Mouse (Mus musculus): ENCODE measurements around the gene Baiap2l1.

Gene Baiap2l1

DNA sequence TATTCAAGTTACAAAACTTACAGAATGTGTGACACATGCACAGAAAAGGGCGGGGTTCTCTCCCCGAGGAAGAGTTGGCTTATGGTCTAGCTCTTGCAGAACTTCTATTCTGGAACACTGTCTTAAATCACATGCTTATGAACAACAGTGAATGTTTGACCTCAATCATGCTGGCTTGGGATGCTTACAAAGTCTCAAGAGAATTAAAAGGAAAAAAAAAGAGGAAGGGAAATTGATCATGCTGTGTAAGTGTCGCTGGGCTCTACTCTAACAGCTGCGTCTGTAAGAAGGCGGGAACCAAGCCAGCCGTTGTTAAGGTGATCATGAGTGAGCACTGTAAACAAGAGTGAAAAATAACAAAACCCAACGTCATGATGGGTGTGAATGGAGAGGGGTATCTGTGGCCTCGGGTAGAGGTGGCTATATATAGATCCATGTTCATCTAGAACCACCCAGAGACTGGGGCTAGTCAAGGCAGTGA lies 74.3 kb downstream of the Baiap2l1 start:
- no peak for DNase-seq

DNA sequence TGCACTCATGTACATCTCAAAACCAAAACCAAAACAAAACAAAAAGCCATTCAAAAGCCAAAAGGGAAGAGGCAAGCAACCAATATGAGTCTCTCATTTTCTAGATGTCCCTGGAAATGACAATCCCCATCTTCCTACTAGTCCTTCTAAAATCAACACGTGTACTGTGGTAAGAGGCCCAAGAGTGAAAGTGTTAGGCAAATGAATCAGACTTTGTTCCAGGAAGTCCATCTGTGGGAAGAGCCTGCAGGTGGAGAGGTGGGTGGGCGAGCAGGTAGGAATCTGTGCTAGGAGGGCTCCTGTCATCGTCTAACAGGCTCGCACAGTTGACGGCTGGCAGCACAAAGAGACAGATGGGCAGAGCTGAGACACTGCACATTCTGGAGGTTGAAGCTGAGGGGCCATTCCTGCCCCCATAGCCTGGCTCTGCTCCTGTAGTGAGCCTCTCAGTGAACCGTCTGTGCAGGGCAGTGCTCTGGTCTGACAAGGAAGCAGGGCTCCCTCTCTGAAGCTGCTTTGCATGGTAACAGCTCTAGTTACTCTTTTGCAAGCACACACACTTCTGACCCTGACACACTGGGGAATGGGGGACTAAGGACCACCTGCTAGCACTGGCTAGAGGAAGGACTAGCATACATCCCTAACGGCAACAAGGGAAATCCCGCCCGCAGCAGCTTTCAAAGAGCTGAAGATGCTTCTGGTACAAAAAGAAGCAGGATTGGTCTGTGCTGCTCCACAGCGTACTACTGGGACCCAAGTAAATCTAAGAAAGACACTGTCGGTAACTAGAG lies 75.2 kb downstream of the Baiap2l1 start:
- no peak for DNase-seq

DNA sequence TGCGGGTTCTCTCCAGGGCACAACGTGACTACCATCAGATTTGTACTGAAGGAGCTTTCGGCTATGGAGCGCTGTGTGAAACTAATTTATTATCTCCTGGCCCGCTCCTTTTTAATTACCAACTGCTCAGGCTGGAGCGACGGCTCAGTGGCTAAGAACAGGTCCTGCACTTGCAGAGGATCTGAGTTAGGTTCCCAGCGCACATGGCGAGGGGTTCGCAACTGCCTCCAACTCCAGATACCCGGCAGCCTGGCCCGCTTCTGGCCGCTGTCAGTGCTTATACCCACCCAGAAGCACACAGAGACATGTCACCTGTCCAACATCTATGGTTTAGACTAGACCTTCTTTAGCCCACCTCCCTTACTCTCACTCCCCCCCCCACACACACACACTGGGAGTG lies 78.0 kb downstream of the Baiap2l1 start:
- DNase-seq, result no peak

DNA sequence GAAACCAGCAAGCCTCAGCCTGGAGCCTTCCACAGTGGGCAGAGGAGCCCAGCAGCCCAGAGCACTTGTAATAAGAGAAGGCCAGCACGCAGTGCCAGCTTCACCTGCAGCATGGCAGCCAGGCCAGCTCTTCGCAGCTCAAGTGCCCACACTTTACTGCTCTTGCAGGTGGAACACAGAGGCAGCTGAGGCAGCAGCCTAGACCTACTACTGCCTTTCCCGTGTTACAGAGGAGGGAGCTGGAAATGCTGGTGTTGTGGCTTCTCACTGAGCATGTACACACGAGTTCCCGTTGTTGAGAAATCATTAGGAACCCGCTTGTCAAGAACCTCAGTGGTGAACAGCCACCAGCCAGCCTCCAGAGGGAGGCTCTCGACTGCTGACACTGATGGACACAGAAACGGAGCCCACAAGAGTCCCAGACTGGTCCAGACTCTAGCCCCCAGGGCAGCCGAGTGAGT lies 78.8 kb downstream of the Baiap2l1 start:
- no peak for DNase-seq

DNA sequence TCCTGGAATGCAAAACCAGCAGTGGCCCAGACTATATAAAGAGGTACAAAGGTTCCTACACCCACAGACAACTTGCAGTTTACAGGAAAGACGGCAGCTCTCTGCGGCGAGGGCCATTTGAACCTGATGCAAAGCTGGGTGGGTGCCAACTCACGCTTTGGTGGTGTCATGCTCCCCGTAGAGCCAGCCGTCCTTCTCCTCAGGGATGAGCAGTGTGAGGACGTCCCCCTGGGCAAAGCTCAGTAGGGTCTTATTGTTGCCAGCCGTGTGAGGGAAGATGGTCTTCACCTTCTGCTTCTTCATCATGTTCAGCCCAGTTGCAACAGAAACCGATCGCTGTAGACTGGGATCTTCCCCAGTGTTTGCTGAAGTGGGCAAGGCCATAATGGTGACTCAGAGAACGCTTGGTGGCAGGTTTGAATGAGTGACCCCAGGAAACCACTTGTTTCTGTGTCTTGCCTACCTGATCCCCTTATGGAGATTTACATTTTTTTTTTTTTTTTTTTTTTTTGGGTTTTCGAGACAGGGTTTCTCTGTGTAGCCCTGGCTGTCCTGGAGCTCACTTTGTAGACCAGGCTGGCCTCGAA lies 79.4 kb downstream of the Baiap2l1 start:
- DNase-seq, result no peak

DNA sequence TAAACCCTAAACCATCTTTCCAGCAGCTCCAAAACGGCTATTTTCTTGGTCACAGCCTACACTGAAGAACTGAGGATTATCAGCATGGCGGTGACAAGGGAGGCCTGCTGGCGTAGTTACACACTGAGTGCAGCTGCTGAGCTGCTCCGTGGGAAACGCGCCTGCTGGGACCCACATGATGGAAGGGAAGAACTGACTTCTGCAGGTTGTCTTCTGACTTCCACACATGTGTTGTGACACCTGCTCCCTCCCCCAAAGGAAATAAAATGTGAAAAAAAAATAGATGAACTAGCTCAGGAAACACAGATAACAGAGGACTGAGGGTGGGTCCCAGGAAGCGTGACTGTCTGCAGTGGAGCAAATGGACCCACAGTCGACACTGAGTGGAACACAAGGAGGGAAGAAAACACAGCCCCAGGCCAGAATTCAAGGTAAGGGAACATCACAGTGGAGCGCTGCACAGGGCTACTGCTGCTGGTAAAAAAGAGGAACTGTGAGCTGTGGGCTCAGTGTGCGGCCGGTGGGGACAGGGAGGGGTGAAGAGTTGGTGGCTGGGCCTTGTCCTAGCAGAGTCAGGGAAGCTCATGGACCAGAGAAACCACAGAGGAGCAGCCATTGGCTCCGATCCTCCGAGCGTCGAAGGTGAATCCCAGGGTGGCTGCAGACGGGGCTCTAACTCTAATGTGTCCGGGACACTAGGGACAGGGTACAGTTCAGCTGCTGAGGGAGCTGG lies 80.8 kb downstream of the Baiap2l1 start:
- DNase-seq, result no peak

DNA sequence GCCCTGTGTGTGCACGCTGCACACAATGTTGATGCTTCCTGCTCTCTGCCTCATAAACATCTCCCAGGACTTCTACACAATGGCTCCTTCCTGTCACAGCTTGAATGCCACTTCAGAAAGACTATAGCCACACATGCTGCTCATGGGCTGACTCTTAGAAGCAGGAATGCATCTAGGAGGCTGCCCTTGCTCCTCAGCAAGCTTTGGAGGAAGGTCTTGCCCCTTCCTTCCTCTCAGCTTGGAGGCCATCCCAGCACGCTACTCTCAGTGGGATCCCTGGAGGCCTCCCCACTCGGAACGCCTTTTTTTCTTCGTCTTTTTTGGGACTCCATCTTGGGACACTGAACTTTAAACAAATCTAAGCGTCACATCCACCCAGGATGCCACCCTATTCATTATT lies 83.0 kb downstream of the Baiap2l1 start:
- DNase-seq, result no peak

DNA sequence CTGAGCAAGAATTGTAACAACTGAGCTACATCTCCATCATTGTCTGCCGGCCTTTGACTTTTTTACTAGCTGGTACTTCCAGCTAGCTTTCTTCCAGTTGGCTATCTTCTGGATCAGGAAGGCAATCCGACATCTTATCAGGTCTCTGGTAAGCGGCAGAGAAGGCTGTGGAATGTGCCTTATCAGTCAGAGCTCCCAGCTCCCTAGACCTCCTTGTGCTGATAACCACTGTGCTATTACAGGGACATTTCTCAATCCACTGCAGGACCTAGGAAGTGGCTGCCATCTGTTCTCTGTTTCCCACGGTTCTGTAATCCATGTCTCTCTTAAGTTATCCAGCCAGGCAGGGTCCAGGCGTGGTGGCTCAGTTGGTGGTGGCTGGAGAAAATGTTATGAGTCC lies 86.1 kb downstream of the Baiap2l1 start:
- DNase-seq, result no peak

DNA sequence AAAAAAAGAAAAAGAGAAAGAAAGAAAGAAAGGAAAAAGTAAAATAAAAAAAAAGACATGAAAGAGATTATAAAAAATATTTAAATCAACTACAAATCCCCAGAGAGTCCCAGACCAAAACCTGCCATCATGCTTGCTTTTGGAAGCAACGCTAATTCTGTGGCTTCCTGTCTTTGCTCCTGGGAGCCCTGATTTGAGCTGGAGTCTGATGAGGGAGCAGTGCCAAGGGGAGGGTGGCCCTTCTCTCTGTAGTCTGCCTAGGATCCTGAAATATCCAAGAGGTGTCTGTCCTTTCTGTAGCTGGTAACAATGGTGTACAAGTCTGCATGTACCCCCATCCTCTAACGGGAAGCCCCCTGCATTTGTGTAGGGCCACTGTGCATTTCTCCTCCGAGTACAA lies 86.8 kb downstream of the Baiap2l1 start:
- DNase-seq, result no peak

DNA sequence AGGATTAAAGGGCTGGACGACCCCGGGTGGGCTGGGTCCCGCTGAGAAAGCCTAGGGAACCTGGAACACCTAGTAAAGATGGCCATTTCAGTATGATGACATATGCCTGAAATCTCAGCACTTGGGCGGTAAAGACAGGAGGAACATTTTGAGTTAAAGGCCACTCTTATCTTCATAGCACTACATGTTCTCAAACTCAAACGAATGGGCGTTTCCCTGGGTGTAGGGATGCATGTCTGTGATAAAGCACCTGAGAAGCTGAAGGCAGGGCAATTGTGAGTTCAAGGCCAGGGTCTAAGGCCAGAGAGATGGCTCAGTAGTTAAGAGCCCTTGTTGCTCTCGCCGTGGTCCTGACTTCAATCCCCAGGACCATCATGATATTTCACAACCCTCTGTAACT lies 87.5 kb downstream of the Baiap2l1 start:
- DNase-seq, result no peak

DNA sequence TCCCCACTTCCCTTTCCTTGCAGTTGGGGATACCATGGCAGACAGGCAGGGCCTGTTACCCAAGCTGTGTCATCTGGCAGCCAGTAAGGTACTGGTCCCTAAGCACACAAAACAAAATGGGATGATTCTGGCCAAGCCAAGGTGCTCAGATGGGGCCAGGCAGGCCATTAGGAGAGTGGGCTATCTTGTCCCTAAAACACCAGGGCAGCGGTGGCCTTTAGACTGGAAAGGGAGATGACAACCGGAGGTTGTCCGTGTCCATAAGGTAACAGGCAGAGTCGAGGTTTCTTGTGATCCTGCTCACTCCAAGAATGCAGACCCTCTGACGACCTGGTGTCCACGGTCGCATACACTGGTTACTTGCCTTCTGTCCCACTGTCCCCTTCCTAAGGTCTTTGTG lies 88.0 kb downstream of the Baiap2l1 start:
- DNase-seq, result no peak

DNA sequence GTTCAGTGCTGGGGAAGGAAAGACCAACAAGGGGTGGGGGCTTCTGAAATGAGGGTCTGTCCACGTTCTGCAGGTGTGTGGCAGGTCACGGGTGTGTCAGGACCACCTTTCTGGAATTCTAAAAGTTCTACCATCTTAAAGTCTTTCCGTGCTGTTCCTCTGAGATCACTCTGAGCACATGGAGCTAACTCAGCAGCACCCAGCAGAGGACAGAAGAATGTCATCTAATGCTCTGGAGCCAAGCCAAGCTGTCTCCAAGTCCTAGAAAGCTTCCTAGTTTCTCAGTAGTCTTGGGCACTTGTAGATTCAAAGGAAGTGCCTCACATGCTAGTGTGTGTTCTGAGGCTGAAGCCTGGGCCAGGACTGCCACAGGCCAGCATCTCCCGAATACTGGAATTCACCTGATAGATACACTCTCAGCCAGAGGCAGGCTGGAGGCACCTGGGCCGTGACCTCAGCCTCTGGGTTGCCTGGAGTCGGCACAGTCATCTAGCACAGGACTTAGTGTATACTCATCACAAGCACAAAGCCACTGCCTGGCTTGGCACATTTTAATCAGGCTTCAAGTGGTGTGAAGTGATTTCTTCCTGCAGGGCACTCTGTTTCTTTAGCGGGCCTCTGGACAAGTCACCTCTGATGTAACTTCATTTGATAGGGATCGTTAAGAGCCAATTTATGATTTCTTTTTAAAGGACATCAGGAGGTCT lies 90.2 kb downstream of the Baiap2l1 start:
- no peak for DNase-seq

DNA sequence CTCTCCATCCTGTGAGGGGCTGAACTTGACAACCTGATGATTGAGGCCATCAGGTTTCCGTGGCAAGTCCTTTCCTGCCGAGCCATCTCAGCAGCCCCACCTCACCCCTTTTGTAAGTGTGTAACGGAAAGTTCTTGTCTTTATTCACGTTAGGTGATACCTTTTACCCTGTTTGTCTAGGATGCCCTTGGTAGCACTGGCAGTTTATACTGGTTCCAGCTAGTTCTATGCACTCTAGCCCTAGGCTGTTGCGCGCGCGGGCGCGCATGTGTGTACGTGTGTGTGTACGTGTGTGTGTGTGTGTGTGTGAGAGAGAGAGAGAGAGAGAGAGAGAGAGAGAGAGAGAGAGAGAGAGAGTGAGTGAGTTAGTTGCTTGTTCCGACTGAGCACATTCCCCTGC lies 94.4 kb downstream of the Baiap2l1 start:
- DNase-seq, result no peak

DNA sequence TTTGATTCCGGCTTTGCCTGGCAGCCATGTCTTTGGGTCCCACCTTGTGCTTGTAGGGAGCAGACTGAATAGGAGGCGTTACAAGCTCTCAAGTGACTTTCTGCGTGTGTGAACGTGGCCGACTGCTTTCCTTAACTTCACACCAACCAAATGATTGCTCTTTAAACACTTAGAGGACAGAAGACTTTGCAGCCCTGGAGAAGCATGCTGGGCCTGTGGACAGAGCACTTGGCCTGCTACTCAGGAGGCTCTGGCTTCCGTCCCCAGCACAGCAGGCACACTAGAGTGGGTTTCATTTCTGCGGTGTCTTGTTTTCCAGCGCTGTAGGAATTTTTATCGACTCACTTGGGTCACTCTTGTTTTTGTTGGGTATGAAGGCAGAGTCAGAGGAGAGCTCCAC lies 94.8 kb downstream of the Baiap2l1 start:
- DNase-seq, result no peak

DNA sequence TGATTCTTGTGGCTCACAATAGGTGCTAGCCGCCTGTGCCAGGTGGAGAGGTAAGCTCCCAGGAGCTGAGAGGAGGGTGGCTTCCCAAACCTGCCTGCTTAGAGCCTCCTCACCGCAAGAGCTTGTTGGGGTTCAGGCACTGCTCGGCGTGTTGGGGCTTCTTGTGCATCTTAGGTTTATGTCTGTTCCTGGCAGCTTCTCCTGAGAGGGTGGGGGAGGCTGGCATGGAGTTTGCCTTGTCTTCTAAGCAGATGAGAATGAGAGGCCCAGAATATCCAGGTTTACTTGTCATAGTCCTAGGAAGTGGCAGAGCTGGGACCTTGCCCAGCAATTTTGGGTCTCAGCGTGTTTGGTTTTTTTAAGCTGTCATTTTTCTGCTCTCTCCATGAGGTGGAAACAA lies 96.1 kb downstream of the Baiap2l1 start:
- no peak for DNase-seq

DNA sequence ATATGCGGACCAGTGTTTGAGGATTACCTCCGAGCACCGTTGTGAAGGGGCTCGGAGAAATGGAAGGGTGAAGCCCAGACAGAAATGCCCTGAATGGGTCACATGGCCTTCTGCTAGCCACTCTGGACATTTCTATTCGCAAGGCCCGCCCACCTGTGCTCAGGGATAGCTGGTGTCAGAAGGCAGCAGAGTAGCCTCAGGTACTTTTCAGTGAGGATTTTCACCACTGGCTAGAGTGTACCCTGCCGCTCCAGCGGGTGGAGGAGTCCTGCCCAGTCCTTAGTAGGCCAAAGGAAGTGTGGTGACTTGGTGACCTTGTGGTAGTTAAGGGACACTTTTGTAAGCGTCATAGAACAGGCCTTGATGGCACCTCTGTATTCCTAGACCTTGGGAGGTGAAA lies 96.6 kb downstream of the Baiap2l1 start:
- DNase-seq, result no peak

DNA sequence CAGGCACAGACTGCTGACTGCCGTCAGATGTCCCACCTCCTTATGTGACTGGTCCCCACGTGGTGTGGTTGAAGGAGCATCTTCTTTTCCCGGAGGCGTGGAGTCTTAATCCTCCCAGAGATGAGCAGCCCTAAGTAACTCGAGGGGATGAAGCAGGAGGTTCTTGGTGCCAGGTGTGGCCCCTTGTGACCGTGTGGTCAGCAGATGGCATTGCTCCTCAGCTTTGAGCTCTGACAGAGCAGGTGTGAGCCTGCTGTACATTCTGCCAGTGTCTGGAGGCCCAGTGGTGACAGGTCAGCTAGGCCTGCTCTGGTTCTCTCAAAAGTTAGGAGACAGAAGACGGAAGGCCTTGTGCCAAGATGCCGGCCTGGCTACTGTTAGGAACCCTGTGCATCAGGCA lies 97.4 kb downstream of the Baiap2l1 start:
- DNase-seq, result no peak

DNA sequence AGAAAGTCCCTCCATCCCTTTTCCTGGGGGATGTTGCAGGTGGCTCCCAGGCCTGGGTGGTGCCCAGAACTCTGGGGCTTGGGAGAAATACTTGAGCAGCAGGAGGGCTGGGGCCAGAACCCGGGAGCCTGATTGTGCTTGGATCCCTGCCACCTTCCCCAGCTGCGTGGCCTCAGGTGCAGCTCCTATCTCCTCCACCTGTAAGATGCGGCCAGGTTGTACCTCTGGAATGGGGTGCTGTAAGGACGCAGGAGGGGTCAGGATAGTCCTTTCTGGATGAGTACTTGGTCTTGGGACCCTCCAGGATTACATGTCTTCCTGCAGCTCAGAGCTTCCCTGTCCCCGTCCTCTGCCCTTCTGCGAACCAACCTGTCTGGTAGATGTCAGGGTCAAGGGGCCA lies 98.7 kb downstream of the Baiap2l1 start:
- peak; percentile 12 for DNase-seq

DNA sequence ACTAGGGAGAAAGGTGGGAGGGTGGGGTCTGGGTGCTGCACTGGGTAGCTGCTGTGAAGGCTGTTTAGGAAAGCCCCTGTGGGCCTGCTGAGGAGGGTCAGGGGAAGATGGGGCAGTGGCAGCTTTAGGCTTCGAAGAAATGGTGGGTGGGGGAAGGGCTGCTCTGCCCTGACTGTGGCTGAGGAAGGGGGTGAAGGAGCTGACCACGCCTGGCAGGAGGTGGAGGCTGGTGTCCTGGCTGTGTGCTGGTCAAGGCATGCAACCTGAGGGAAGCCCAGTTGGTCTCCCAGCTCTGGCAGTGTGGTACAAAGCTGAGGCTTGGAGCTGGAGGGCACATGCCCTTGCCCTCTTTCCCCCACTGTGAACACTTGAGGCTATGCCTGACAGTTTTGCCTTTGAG lies 99.2 kb downstream of the Baiap2l1 start:
- DNase-seq, result no peak

DNA sequence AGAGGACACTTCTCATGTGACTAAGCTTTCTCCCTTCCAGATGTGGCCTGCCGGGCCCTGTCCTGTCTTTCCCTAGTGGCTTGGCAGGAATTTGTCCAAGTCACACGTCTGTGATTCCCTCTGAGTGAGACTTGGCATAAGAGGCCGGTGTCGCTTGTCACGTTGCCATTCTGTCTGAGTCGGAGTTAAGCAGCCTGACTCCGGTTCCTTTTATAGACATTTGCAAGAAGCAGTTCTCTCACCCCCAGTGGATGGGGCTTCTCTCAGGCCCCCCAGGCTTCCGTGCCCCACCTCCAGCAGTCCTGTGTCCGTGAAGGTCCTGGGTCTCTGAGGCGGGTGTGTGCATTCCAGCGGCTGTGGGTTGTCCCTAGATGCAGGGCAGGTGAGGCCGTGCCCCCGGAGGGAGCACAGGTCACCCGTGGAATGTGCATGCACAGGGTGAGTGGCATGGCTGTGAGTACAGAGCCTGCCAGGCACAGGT lies 99.7 kb downstream of the Baiap2l1 start:
- peak; percentile 27 for DNase-seq

DNA sequence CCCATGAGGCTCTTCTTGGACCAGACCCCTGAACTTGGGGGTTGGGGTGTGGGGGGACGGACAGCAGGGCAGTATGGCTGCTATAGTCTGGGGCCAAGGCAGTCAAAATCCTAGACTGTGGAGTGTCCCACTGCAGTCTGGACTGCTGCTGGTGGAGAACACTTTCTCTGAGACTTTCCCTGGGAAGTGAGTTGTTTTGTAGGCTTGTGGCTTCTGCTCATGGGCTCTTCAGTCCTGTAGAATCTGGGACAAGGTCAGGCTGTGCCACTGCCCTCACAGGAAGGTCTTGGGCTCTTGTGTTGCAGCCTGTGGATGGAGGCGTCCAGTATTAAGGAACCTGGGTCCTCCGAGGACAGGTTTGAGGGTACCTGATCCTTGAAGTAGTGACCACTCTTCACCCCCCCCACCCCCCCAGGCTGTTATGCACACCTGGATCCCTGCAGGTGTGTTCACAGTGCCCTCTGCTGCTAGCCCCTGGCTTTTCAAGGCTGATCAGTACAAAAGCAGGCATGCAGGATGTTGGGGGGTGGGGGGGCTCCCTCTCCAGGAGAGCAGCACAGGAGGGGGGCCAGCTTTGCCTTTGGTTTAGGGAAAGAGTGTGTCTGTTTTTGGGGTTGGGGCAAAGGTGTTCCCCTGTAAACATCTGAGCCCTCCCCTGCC lies 100.3 kb downstream of the Baiap2l1 start:
- DNase-seq, result no peak

DNA sequence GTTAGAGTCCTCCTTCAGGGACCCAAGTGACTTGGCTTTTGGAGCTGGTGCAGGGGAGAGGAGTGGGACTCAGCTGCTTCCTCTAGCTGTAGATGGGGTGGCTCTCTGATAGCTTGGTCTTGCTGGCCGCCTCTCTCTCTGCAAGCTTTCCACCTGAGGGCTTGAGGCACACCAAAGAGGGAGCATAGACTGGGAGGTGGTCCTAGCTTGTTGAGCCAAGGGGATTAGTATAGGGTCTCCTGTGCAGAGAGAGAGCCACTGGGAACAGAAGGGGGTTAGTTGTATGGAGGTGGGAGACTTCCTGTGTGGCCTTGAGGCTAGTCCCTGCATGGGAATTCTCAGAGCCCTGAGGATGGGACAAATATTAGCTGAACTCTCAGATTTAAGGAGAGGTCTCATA lies 101.0 kb downstream of the Baiap2l1 start:
- DNase-seq, result no peak

DNA sequence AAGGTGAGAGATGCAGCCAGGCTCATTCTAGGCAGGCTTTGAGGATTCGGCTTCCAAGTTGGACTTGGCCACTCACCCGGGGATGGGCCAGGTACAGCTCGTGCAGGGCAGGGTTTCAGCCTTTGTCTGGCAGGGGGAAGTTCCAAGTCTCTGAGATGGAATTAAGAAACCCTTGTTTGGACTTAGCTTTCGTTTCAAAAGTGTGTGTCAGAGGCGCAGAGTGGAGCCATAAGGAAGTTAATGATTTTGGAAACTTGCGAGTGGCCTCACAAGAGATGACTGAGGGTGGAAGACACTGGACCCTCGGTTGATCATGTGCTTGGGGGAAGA lies 101.4 kb downstream of the Baiap2l1 start:
- DNase-seq, result no peak

Measured in cerebellum, adult 11 months (tissue).